Mouse (Mus musculus) liver, embryonic 14.5 days (tissue): ENCODE results near the gene Pgbd5.

ENCODE experiments used
- CTCF ChIP-seq: IDR thresholded peaks from 2 replicates; pipeline ENCODE4 v1.5.1; 2016; ENCODE audit warnings: antibody characterized with exemption, low read depth, control low read depth
- EP300 ChIP-seq: IDR thresholded peaks from 2 replicates; pipeline ENCODE4 v1.6.1; 2016; ENCODE audit warnings: antibody characterized with exemption, low read depth

- TF ChIP-seq CTCF = no peak
- no peak for TF ChIP-seq EP300
Measured at GRCm38 (mm10) chr8:124362589-124362988, 76.9 kb downstream of the Pgbd5 start.
